Mouse (Mus musculus): Measurements from ENCODE around the gene Neurl4.

DNA sequence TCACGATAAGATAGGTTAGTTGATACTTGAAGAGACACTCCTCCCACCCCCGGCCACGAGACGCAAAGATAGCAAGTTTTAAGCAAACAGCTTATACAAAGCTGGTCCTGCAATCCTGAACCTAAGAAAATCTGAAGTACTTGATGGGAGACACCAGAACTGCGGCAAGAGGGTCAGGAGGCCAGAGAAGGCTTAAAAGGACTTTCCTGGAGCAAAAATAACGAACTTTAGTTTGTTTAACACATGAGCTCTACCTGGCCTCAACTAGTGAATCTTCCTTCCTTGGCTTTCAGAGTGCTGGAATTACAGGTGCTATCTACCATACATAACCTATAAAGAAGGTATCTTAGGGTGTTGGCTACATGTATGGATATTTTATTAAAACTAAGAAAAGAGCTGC lies 33.8 kb downstream of the Neurl4 start:
- no peak for TF ChIP-seq GATA1 (IDR thresholded peaks at IDR 0.05; ENCODE audit: low read length)
- TF ChIP-seq TAL1 (IDR thresholded peaks at IDR 0.05; ENCODE audit: low read length): no peak
